Mouse (Mus musculus) heart, embryonic 10.5 days (tissue): Measurements from ENCODE around the gene Gpr183. TPM values are rescaled to one million over a fixed set of nuclear protein-coding genes. Genes with fewer than 3 reads are reported as not detected.

Experiments
- DNase-seq: peaks from one replicate; pipeline ENCODE4 v3.0.0-alpha.2; 2017; ENCODE audit warnings: low spot score
- H3K27ac ChIP-seq: fragments of 300-500 bp; sonication (generic); 2 replicates; pipeline ENCODE4 v1.5.1; 2016; ENCODE audit warnings: mild to moderate bottlenecking
- H3K27me3 ChIP-seq: fragments of 300-500 bp; sonication (generic); 2 replicates; pipeline ENCODE4 v1.6.1; 2016; ENCODE audit warnings: mild to moderate bottlenecking; ENCODE audit not compliant: poor library complexity, insufficient read depth, severe bottlenecking
- H3K36me3 ChIP-seq: fragments of 300-500 bp; sonication (generic); 2 replicates; pipeline ENCODE4 v1.6.1; 2016; ENCODE audit warnings: mild to moderate bottlenecking, moderate library complexity
- H3K4me1 ChIP-seq: fragments of 300-500 bp; sonication (generic); 2 replicates; pipeline ENCODE4 v1.6.1; 2016; ENCODE audit warnings: mild to moderate bottlenecking
- H3K4me3 ChIP-seq: fragments of 300-500 bp; sonication (generic); 2 replicates; pipeline ENCODE4 v1.5.1; 2016; ENCODE audit warnings: mild to moderate bottlenecking, moderate library complexity
- H3K9me3 ChIP-seq: fragments of 300-500 bp; sonication (generic); 2 replicates; pipeline ENCODE4 v1.6.1; 2016; ENCODE audit warnings: mild to moderate bottlenecking, moderate library complexity
- WGBS: fragments of 180-500 bp; shearing (Covaris S2); methylation state at CpG from one replicate; pipeline ENCODE4 v1.1.7; 2016; 5-methylcytosine and 5-hydroxymethylcytosine counted together
- polyA plus RNA-seq: library from polyadenylated mRNA; unstranded; fragments of >200 nt; fragmentation: Nextera tagmentation; extraction: Ambion mirVana; gene quantifications from 2 replicates; pipeline ENCODE4 v1.2.1, GENCODE M21; 2016

The Gpr183 gene
- polyA plus RNA-seq, 1 experiment from 2014 or later = 2.3 TPM

- H3K27ac ChIP-seq = 0 out of 2 replicates have a peak overlapping the region, but pooled peaks have one; percentile 16
- H3K36me3 ChIP-seq = peaks cover 20% of the 10 kb centered on the region
- no peaks in the 10 kb centered on the region for H3K27me3 ChIP-seq
- no peaks in the 10 kb centered on the region; the same call in 1 of the 2 replicates for H3K9me3 ChIP-seq
- H3K4me3 ChIP-seq = no peak overlapping the region
- WGBS = 82% methylated on average over 4 of the region's 4 CpGs
- peaks cover 27% of the 10 kb centered on the region for H3K4me1 ChIP-seq
- DNase-seq = peak; percentile 52
Measured at GRCm38 (mm10) chr14:121932180-121932579, 32.8 kb downstream of the Gpr183 start.

DNA sequence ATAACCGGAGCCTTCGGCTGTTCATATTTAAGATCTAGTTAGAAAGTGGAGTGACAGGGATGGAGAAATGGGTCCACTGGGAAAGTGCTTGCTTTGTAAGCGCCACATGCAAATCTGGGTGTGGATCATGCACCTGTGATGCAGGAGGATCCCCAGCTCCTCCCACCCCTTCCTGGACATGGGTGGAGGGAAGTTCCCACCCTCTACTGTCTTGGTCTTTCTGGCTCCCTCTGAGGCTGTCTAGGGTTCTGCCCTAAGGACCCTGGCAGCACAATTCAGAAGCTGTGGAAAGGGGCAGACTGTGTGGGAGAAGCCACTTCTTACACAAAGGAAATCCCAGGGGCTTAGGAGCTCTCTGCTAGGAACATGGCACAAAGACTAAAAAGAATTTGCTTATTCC, 33.4 kb downstream of the Gpr183 start:
- peak; percentile 69 for DNase-seq
- H3K27me3 ChIP-seq = no peaks in the 10 kb centered on the region
- peaks cover 21% of the 10 kb centered on the region for H3K4me1 ChIP-seq
- H3K36me3 ChIP-seq = peaks cover 20% of the 10 kb centered on the region
- H3K27ac ChIP-seq = 0 out of 2 replicates have a peak overlapping the region, but pooled peaks have one; percentile 16
- 87% methylated on average over 3 of the region's 3 CpGs for WGBS
- H3K9me3 ChIP-seq = no peaks in the 10 kb centered on the region; the same call in 1 of the 2 replicates
- no peak overlapping the region for H3K4me3 ChIP-seq

DNA sequence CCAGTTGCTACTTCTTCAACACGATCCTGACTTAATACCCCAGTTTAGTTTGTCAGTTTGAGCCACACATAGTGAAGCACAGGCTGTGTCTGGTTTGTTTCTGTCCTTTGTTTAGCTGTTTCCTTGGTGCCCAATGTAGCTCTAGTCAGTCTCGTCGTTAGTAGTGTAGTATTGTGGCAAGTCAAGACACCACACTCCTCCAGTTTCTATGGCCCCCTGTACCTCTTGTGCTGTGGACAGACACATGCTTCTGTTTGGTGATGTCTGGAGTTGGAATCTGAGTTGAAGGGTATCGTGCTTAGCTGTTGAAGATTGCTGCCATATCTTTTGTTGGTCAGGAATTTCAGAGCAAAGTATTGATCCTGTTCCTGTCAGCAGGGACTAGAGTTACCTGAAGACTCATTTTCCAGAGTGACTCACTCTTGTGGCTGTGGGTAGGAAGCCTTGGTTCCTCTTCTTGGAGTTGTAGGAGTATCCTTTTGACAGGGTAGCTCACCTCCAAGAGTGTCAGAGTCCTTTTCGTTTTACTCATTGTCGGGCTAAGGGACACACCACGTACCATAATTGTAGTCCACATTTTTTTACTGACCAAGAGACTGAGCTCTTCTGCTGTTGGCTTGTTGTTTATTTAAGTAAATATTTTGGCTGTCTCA, 34.1 kb downstream of the Gpr183 start:
- Histone ChIP-seq H3K27ac (peak overlapping the region; percentile 56), H3K36me3 (peaks cover 20% of the 10 kb centered on the region), H3K9me3 (no peaks in the 10 kb centered on the region; the same call in 1 of the 2 replicates), H3K27me3 (no peaks in the 10 kb centered on the region), H3K4me3 (no peak overlapping the region), H3K4me1 (peaks cover 21% of the 10 kb centered on the region)
- 59% methylated on average over 7 of the region's 7 CpGs for WGBS
- DNase-seq = peak; percentile 75

DNA sequence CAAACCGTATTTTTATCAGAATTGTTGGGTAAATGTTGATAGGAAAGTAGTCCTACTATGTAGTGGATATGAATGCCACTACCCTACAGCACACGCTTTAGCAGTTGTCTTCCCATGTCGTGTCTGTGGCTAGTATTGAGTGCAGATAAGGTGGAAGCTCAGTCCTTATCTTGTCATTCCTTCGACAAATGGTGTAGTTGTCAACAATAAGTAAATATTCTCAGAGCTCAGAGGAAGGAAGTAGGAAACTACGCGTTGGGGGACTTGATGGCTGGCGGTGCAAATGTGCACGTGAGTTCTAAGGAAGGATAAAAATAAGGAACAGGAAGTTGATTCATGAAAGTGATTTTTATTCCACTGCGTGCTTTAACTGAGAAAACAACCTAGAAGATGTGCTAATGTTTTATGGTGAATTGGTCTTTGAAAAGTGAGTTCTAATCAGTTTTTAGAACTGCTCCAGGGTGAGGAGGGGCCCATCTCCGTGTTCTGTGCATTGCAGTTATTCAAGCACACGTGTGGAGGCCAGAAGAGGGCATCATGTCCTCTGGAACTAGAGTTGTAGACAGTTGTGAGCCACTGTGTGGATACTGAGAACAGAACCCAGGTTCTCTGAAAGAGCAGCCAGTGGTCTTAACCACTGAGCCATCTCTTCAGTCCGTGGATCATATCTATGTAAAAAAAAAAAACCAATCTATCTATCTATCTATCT, 35.6 kb downstream of the Gpr183 start:
- no peaks in the 10 kb centered on the region for H3K27me3 ChIP-seq
- no peak overlapping the region for H3K27ac ChIP-seq
- H3K36me3 ChIP-seq = peaks cover 7% of the 10 kb centered on the region
- no peaks in the 10 kb centered on the region for H3K9me3 ChIP-seq
- WGBS = 52% methylated on average over 12 of the region's 12 CpGs
- no peak overlapping the region for H3K4me3 ChIP-seq
- DNase-seq = peak; percentile 42
- H3K4me1 ChIP-seq = peaks cover 26% of the 10 kb centered on the region

GRCm38 (mm10) chr14:121928375-121929137, 36.4 kb downstream of the Gpr183 start:
- no peaks in the 10 kb centered on the region for H3K36me3 ChIP-seq
- H3K4me1 ChIP-seq = peaks cover 26% of the 10 kb centered on the region
- WGBS = 51% methylated on average over 8 of the region's 8 CpGs
- no peak overlapping the region; the same call in 1 of the 2 replicates for H3K27ac ChIP-seq
- H3K4me3 ChIP-seq = no peak overlapping the region
- H3K27me3 ChIP-seq = no peaks in the 10 kb centered on the region
- DNase-seq = peak; percentile 75
- H3K9me3 ChIP-seq = no peaks in the 10 kb centered on the region

DNA sequence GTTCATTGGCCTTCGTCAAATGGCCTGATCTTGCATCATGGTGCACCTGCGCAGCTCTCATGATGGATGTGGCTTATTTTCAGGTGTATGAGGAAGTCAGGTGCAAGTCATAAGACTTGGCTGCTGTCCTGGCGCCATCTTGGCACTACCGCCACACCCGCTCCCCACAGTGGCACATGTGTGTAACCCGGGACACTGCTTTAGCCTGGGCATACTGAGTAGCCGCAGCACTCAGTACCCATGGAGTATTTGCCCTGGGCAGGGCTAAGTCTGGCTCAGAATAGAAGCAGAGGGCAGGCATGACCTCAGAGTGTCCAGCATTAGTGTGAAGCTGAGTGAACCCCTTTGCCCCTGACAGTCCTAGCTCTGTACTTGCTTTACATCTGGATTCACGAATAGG, 37.5 kb downstream of the Gpr183 start:
- Histone ChIP-seq H3K4me1 (peaks cover 26% of the 10 kb centered on the region), H3K27ac (no peak overlapping the region), H3K27me3 (no peaks in the 10 kb centered on the region), H3K9me3 (no peaks in the 10 kb centered on the region), H3K4me3 (no peak overlapping the region), H3K36me3 (no peaks in the 10 kb centered on the region)
- 93% methylated on average over 8 of the region's 8 CpGs for WGBS
- peak; percentile 66 for DNase-seq

- peak; percentile 58 for DNase-seq
- Histone ChIP-seq H3K27me3 (no peaks in the 10 kb centered on the region), H3K9me3 (no peaks in the 10 kb centered on the region), H3K36me3 (no peaks in the 10 kb centered on the region), H3K4me3 (no peak overlapping the region), H3K4me1 (peaks cover 26% of the 10 kb centered on the region), H3K27ac (no peak overlapping the region)
- WGBS = 86% methylated on average over 6 of the region's 6 CpGs
Measured at GRCm38 (mm10) chr14:121926901-121927300, 38.1 kb downstream of the Gpr183 start.

DNA sequence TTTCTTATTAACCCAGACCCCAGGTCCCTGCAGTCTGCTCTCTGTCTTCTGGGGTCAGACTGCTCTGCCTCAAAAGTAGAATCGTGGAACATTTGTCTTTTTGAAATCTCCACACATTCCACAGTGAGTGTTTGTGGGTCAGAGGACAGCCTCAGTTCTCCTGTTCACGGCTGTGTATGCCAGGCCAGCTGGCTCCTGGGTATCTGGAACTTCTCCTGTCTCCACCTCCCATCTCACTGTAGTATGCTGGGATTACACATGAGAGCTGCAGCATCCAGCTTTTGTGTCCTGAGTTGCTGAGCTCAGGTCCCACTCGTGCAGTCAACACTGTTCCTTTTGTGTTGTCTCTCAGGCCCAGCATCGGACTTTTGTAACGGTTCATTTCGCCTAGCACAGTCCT, 40.1 kb downstream of the Gpr183 start:
- Histone ChIP-seq H3K36me3 (no peaks in the 10 kb centered on the region), H3K27ac (0 out of 2 replicates have a peak overlapping the region, but pooled peaks have one; percentile 36), H3K4me3 (no peak overlapping the region), H3K9me3 (no peaks in the 10 kb centered on the region), H3K4me1 (peaks cover 22% of the 10 kb centered on the region), H3K27me3 (no peaks in the 10 kb centered on the region)
- WGBS = 79% methylated on average over 6 of the region's 6 CpGs
- peak; percentile 70 for DNase-seq

DNA sequence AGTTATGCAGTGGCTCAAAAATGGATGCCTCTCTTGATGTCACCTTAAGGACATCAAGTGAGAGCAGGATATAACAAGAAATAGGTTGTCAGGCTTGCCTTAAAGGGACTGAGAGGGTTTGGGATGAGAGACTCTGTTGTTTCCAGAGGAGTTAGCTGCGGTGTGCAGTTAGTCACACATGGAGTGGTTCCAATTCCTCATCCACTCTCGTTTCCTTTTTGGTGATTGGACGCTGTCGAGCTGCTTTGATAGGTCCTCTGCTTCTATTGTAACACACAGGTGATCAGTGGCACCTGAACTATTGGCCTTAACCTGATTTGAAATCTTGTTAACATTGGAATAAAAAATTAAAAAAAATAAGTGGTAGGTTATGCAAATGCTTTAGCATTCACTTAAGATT, 42.3 kb downstream of the Gpr183 start:
- peak; percentile 58 for DNase-seq
- Histone ChIP-seq H3K9me3 (no peaks in the 10 kb centered on the region), H3K4me1 (peaks cover 16% of the 10 kb centered on the region), H3K36me3 (0 out of 2 replicates have a peak, but pooled peaks cover 4% of the 10 kb centered on the region), H3K4me3 (no peak overlapping the region), H3K27ac (no peak overlapping the region), H3K27me3 (no peaks in the 10 kb centered on the region)
- WGBS = 85% methylated on average over 4 of the region's 4 CpGs

DNA sequence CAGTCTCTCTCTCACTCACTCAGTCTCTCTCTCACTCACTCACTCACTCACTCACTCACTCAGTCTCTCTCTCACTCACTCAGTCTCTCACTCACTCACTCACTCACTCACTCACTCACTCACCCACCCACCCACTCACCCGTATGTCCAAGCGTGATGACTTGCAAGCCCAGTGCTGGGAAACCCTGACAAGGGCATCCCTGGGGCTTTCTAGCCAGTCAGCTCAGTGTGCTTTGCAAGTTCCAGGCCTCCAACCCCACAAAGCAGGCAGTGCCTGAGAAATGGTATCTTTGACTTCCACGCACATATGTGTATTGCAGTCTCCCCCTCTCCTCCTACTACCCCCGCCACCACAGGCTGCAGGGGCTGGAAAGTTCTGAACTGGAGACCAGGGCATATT, 43.0 kb downstream of the Gpr183 start:
- DNase-seq = peak; percentile 64
- Histone ChIP-seq H3K4me3 (no peak overlapping the region), H3K9me3 (no peaks in the 10 kb centered on the region), H3K27me3 (no peaks in the 10 kb centered on the region), H3K4me1 (peaks cover 16% of the 10 kb centered on the region), H3K36me3 (peaks cover 11% of the 10 kb centered on the region), H3K27ac (no peak overlapping the region)
- 84% methylated on average over 4 of the region's 4 CpGs for WGBS

GRCm38 (mm10) chr14:121920511-121921124, 44.4 kb downstream of the Gpr183 start:
- Histone ChIP-seq H3K27me3 (no peaks in the 10 kb centered on the region), H3K36me3 (peaks cover 23% of the 10 kb centered on the region), H3K4me3 (no peak overlapping the region), H3K27ac (0 out of 2 replicates have a peak overlapping the region, but pooled peaks have one; percentile 6), H3K4me1 (peaks cover 16% of the 10 kb centered on the region), H3K9me3 (no peaks in the 10 kb centered on the region)
- DNase-seq = peak; percentile 74
- WGBS = 79% methylated on average over 12 of the region's 12 CpGs

DNA sequence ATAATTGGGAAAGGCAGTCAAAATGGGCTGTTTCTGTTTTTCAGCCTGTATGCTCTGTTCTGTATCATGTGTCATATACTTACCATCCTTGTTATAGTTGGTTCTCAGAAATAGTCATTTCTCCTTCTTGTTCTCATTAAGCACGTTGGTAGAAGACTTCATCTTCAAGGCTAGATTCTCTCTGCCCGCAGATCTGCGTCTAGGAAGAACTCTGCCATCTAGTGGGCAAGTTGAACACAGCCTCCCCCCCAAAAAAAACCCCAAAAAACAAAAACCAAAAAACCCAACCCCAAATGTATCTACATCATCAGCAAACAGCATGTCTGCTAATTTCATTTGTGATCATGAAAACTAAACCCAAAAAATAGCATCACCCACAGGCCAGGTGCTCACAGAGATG, 45.2 kb downstream of the Gpr183 start:
- peaks cover 25% of the 10 kb centered on the region for H3K36me3 ChIP-seq
- peak; percentile 64 for DNase-seq
- no peak overlapping the region for H3K4me3 ChIP-seq
- H3K27me3 ChIP-seq = no peaks in the 10 kb centered on the region
- peaks cover 13% of the 10 kb centered on the region for H3K4me1 ChIP-seq
- H3K27ac ChIP-seq = no peak overlapping the region
- WGBS = 35% methylated on average over 3 of the region's 3 CpGs
- H3K9me3 ChIP-seq = no peaks in the 10 kb centered on the region
